Mouse (Mus musculus): Measurements from ENCODE around the gene Rph3a. TPM values are rescaled to one million over a fixed set of nuclear protein-coding genes. Genes with fewer than 3 reads are reported as not detected.

The Rph3a gene
- total RNA-seq, 1 experiment from 2014 or later, result not detected

Other genes starting within 250 kb of the Rph3a start
- gene Oas3, start 232.4 kb downstream of the Rph3a start, total RNA-seq (2017), result 6.3 to 13.2 TPM (median 8.3 TPM) in 3 replicates
- gene Oas1e, start 214.6 kb downstream of the Rph3a start, total RNA-seq (2017), result not detected in 3 replicates
- gene Oas1c, start 197.6 kb downstream of the Rph3a start, total RNA-seq (2017), result 5.0 to 10.6 TPM (median 7.6 TPM) in 3 replicates
- gene Oas1f, start 162.7 kb downstream of the Rph3a start, total RNA-seq (2017), result not detected in 3 replicates
- not detected in 3 replicates for gene Oas1h, start 148.7 kb downstream of the Rph3a start, total RNA-seq (2017)
- 2.6 to 4.9 TPM (median 3.5 TPM) in 3 replicates for gene Oas1g, start 122.5 kb downstream of the Rph3a start, total RNA-seq (2017)
- gene Oas1a, start 102.6 kb downstream of the Rph3a start, total RNA-seq (2017), result 26.0 to 35.8 TPM (median 31.2 TPM) in 3 replicates
- gene Oas1d, start 95.6 kb downstream of the Rph3a start, total RNA-seq (2017), result not detected in 3 replicates
- 59.8 to 88.9 TPM (median 78.3 TPM) in 3 replicates for gene Ptpn11, start 181.3 kb upstream of the Rph3a start, total RNA-seq (2017)
- 599 to 801 TPM (median 613 TPM) in 3 replicates for gene Rpl6, start 194.4 kb upstream of the Rph3a start, total RNA-seq (2017)
- 9.9 to 34.1 TPM (median 19.9 TPM) in 3 replicates for gene Hectd4, start 210.1 kb upstream of the Rph3a start, total RNA-seq (2017)

Measured in monocyte, adult 5-6 weeks (primary cell).